Mouse (Mus musculus) olfactory bulb, adult 2 months (tissue): Measurements from ENCODE around the gene Ripk4.

Experiments used
- CTCF ChIP-seq: fragments of 200-500 bp; IDR thresholded peaks from 2 replicates; pipeline ENCODE4 v1.5.1; 2012; ENCODE audit warnings: low read depth, mild to moderate bottlenecking, low read length, moderate library complexity; ENCODE audit not compliant: insufficient read depth
- POLR2A ChIP-seq: fragments of 200-500 bp; IDR thresholded peaks from 2 replicates; pipeline ENCODE4 v1.6.1; 2012; ENCODE audit warnings: mild to moderate bottlenecking, low read depth, low read length, moderate library complexity; ENCODE audit not compliant: insufficient read depth

DNA sequence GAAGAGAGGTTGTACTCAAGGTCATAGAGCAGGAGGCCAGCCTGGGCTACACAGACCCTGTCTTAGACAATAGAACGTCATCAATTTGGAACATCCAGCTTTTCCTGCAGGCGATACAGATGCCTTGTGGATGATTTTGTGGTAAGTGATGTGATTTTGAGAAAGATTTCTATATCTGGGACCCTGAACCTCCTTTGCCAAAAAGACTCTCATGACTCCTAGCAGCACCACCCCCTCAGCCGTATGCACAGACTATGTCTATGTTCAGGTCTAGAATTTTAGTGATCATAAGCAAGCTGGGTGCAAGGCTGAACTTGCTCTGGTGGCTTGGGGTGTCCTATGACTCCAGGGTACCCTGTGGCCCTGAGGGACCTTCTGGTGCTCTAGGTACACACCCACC, 42.1 kb upstream of the Ripk4 start:
- TF ChIP-seq CTCF = no peak
- TF ChIP-seq POLR2A = no peak
